Mouse (Mus musculus): ENCODE data around the gene Akna. TPM values are rescaled to one million over a fixed set of nuclear protein-coding genes. Genes with fewer than 3 reads are reported as not detected.

Akna gene
- polyA plus RNA-seq, 1 experiment from 2014 or later: 4.6 TPM

GRCm38 (mm10) chr4:63405051-63405450 lies 1.9 kb upstream of the Akna start:
- Histone ChIP-seq H3K36me3 (ENCODE audit: control insufficient read depth, insufficient read depth, low read length) (no peaks in the 10 kb centered on the region), H3K9me3 (ENCODE audit: control insufficient read depth, low read length) (no peaks in the 10 kb centered on the region), H3K9ac (ENCODE audit: low read depth, low read length) (no peak overlapping the region), H3K27me3 (replicated peaks; ENCODE audit: control insufficient read depth, insufficient read depth, low read length) (no peaks in the 10 kb centered on the region), H3K4me3 (ENCODE audit: low read length) (no peak overlapping the region), H3K27ac (ENCODE audit: low read depth, low read length) (no peak overlapping the region), H3K4me1 (ENCODE audit: control insufficient read depth, insufficient read depth, low read depth, low read length) (peaks cover 52% of the 10 kb centered on the region), H3K4me2 (ENCODE audit: low read length) (no peak overlapping the region)
- WGBS: 17% methylated on average over 7 of the region's 7 CpGs
- ATAC-seq: no peak

GRCm38 (mm10) chr4:63404205-63404604 lies 1.1 kb upstream of the Akna start:
- H3K9me3 ChIP-seq (ENCODE audit: control insufficient read depth, low read length): no peaks in the 10 kb centered on the region
- H3K4me1 ChIP-seq (ENCODE audit: control insufficient read depth, insufficient read depth, low read depth, low read length): peaks cover 44% of the 10 kb centered on the region
- no peak for ATAC-seq
- H3K27ac ChIP-seq (ENCODE audit: low read depth, low read length): no peak overlapping the region
- 72% methylated on average over 7 of the region's 7 CpGs for WGBS
- no peaks in the 10 kb centered on the region for H3K36me3 ChIP-seq (ENCODE audit: control insufficient read depth, insufficient read depth, low read length)
- no peak overlapping the region; the same call in 1 of the 2 replicates for H3K9ac ChIP-seq (ENCODE audit: low read depth, low read length)
- H3K27me3 ChIP-seq (replicated peaks; ENCODE audit: control insufficient read depth, insufficient read depth, low read length): no peaks in the 10 kb centered on the region
- H3K4me2 ChIP-seq (ENCODE audit: low read length): no peak overlapping the region
- H3K4me3 ChIP-seq (ENCODE audit: low read length): no peak overlapping the region

GRCm38 (mm10) chr4:63402558-63402957 lies 596 bp downstream of the Akna start:
- no peaks in the 10 kb centered on the region for H3K9me3 ChIP-seq (ENCODE audit: control insufficient read depth, low read length)
- H3K4me3 ChIP-seq (ENCODE audit: low read length): peak overlapping the region; percentile 4; the same call in 1 of the 2 replicates
- WGBS: 73% methylated on average over 6 of the region's 6 CpGs
- H3K4me1 ChIP-seq (ENCODE audit: control insufficient read depth, insufficient read depth, low read depth, low read length): peaks cover 29% of the 10 kb centered on the region
- no peak overlapping the region for H3K9ac ChIP-seq (ENCODE audit: low read depth, low read length)
- H3K36me3 ChIP-seq (ENCODE audit: control insufficient read depth, insufficient read depth, low read length): no peaks in the 10 kb centered on the region
- ATAC-seq: peak; percentile 3; the same call in 1 of the 2 replicates
- peak overlapping the region; percentile 72 for H3K27ac ChIP-seq (ENCODE audit: low read depth, low read length)
- peak overlapping the region; percentile 39 for H3K4me2 ChIP-seq (ENCODE audit: low read length)
- no peaks in the 10 kb centered on the region for H3K27me3 ChIP-seq (replicated peaks; ENCODE audit: control insufficient read depth, insufficient read depth, low read length)

GRCm38 (mm10) chr4:63402056-63402455 lies 1.1 kb downstream of the Akna start:
- ATAC-seq: no peak
- Histone ChIP-seq H3K4me3 (ENCODE audit: low read length) (no peak overlapping the region), H3K4me1 (ENCODE audit: control insufficient read depth, insufficient read depth, low read depth, low read length) (peaks cover 29% of the 10 kb centered on the region), H3K27me3 (replicated peaks; ENCODE audit: control insufficient read depth, insufficient read depth, low read length) (no peaks in the 10 kb centered on the region), H3K27ac (ENCODE audit: low read depth, low read length) (no peak overlapping the region), H3K36me3 (ENCODE audit: control insufficient read depth, insufficient read depth, low read length) (no peaks in the 10 kb centered on the region), H3K4me2 (ENCODE audit: low read length) (peak overlapping the region; percentile 39; the same call in 1 of the 2 replicates), H3K9me3 (ENCODE audit: control insufficient read depth, low read length) (no peaks in the 10 kb centered on the region), H3K9ac (ENCODE audit: low read depth, low read length) (no peak overlapping the region)
- WGBS: 84% methylated on average over 10 of the region's 10 CpGs

GRCm38 (mm10) chr4:63401620-63402019 lies 1.5 kb downstream of the Akna start:
- Histone ChIP-seq H3K27ac (ENCODE audit: low read depth, low read length) (no peak overlapping the region), H3K4me2 (ENCODE audit: low read length) (no peak overlapping the region), H3K36me3 (ENCODE audit: control insufficient read depth, insufficient read depth, low read length) (no peaks in the 10 kb centered on the region), H3K9ac (ENCODE audit: low read depth, low read length) (no peak overlapping the region), H3K27me3 (replicated peaks; ENCODE audit: control insufficient read depth, insufficient read depth, low read length) (no peaks in the 10 kb centered on the region), H3K9me3 (ENCODE audit: control insufficient read depth, low read length) (no peaks in the 10 kb centered on the region), H3K4me1 (ENCODE audit: control insufficient read depth, insufficient read depth, low read depth, low read length) (peaks cover 29% of the 10 kb centered on the region), H3K4me3 (ENCODE audit: low read length) (no peak overlapping the region)
- WGBS: 76% methylated on average over 6 of the region's 6 CpGs
- no peak for ATAC-seq

- H3K4me2 ChIP-seq (ENCODE audit: low read length): no peak overlapping the region
- H3K4me3 ChIP-seq (ENCODE audit: low read length): no peak overlapping the region
- H3K36me3 ChIP-seq (ENCODE audit: control insufficient read depth, insufficient read depth, low read length): no peaks in the 10 kb centered on the region; the same call in 1 of the 2 replicates
- no peaks in the 10 kb centered on the region for H3K27me3 ChIP-seq (replicated peaks; ENCODE audit: control insufficient read depth, insufficient read depth, low read length)
- no peak for ATAC-seq
- 88% methylated on average over 18 of the region's 18 CpGs for WGBS
- H3K9ac ChIP-seq (ENCODE audit: low read depth, low read length): no peak overlapping the region
- no peaks in the 10 kb centered on the region for H3K9me3 ChIP-seq (ENCODE audit: control insufficient read depth, low read length)
- H3K27ac ChIP-seq (ENCODE audit: low read depth, low read length): no peak overlapping the region
- peaks cover 29% of the 10 kb centered on the region for H3K4me1 ChIP-seq (ENCODE audit: control insufficient read depth, insufficient read depth, low read depth, low read length)
Measured at GRCm38 (mm10) chr4:63400541-63401306, 2.4 kb downstream of the Akna start.

- no peaks in the 10 kb centered on the region for H3K9me3 ChIP-seq (ENCODE audit: control insufficient read depth, low read length)
- H3K4me1 ChIP-seq (ENCODE audit: control insufficient read depth, insufficient read depth, low read depth, low read length): peaks cover 25% of the 10 kb centered on the region
- H3K27me3 ChIP-seq (replicated peaks; ENCODE audit: control insufficient read depth, insufficient read depth, low read length): no peaks in the 10 kb centered on the region
- H3K27ac ChIP-seq (ENCODE audit: low read depth, low read length): peak overlapping the region; percentile 11; the same call in 1 of the 2 replicates
- H3K36me3 ChIP-seq (ENCODE audit: control insufficient read depth, insufficient read depth, low read length): peaks cover 2% of the 10 kb centered on the region; the same call in 1 of the 2 replicates
- no peak overlapping the region for H3K4me3 ChIP-seq (ENCODE audit: low read length)
- no peak overlapping the region for H3K9ac ChIP-seq (ENCODE audit: low read depth, low read length)
- 0 out of 2 replicates have a peak, but pooled peaks have one; percentile 7 for ATAC-seq
- H3K4me2 ChIP-seq (ENCODE audit: low read length): no peak overlapping the region
- 60% methylated on average over 8 of the region's 8 CpGs for WGBS
Measured at GRCm38 (mm10) chr4:63399691-63400270, 3.4 kb downstream of the Akna start.

GRCm38 (mm10) chr4:63398854-63399609 lies 4.1 kb downstream of the Akna start:
- peak; percentile 17; the same call in 1 of the 2 replicates for ATAC-seq
- H3K9me3 ChIP-seq (ENCODE audit: control insufficient read depth, low read length): no peaks in the 10 kb centered on the region
- H3K36me3 ChIP-seq (ENCODE audit: control insufficient read depth, insufficient read depth, low read length): peaks cover 5% of the 10 kb centered on the region; the same call in 1 of the 2 replicates
- WGBS: 69% methylated on average over 11 of the region's 11 CpGs
- H3K4me3 ChIP-seq (ENCODE audit: low read length): no peak overlapping the region
- no peak overlapping the region for H3K9ac ChIP-seq (ENCODE audit: low read depth, low read length)
- peaks cover 18% of the 10 kb centered on the region for H3K4me1 ChIP-seq (ENCODE audit: control insufficient read depth, insufficient read depth, low read depth, low read length)
- H3K4me2 ChIP-seq (ENCODE audit: low read length): no peak overlapping the region
- no peaks in the 10 kb centered on the region for H3K27me3 ChIP-seq (replicated peaks; ENCODE audit: control insufficient read depth, insufficient read depth, low read length)
- peak overlapping the region; percentile 11; the same call in 1 of the 2 replicates for H3K27ac ChIP-seq (ENCODE audit: low read depth, low read length)

Measured in hindbrain, embryonic 16.5 days (tissue).